Mouse (Mus musculus): ENCODE results near the gene Nol10.

The Nol10 gene

GRCm38 (mm10) chr12:17360650-17361049 lies 12.4 kb downstream of the Nol10 start:
- no peak for DNase-seq (ENCODE audit: extremely low read depth, low read depth, low spot score)

- DNase-seq (ENCODE audit: extremely low read depth, low read depth, low spot score): no peak
Observed at GRCm38 (mm10) chr12:17362316-17362715, 14.1 kb downstream of the Nol10 start.

GRCm38 (mm10) chr12:17366981-17367380 lies 18.7 kb downstream of the Nol10 start:
- no peak for DNase-seq (ENCODE audit: extremely low read depth, low read depth, low spot score)

GRCm38 (mm10) chr12:17369111-17369510 lies 20.9 kb downstream of the Nol10 start:
- no peak for DNase-seq (ENCODE audit: extremely low read depth, low read depth, low spot score)

DNA sequence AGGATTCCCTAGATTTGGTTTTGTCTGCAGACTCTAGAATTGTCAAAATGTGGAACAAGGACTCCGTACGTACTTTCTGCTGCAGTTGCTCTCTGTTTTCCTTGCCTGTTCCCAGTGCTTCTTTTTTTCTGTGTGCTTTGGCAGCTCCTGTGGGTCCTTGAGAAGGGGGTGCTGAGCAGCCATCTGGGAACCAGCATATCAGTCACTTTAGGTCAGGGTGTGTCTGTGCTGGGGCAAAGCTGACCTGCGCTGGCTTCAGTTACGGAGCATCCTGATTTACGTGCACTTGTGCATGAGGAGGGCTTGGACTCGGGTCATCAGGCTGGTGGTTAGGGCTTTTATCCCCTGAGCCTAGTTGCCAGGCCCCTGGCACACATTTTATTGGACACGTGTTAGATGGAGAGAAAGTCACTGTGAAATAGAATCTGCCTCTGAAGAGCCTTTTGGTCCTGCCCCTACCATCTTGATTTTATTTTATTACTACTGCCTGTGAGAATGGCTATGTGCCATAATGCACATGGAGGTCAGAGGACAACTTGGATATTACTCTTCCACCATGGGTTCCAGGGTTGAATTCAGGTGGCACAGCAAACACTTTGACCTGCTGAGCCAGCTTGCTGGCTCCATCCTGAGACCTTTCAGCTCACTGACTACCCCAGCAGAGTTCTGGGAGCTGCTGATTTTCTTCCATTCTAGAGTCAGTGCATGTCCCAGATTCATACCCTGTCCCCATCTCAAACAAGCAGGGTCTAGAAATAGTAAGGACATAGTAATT lies 21.5 kb downstream of the Nol10 start:
- DNase-seq (ENCODE audit: extremely low read depth, low read depth, low spot score): no peak

DNA sequence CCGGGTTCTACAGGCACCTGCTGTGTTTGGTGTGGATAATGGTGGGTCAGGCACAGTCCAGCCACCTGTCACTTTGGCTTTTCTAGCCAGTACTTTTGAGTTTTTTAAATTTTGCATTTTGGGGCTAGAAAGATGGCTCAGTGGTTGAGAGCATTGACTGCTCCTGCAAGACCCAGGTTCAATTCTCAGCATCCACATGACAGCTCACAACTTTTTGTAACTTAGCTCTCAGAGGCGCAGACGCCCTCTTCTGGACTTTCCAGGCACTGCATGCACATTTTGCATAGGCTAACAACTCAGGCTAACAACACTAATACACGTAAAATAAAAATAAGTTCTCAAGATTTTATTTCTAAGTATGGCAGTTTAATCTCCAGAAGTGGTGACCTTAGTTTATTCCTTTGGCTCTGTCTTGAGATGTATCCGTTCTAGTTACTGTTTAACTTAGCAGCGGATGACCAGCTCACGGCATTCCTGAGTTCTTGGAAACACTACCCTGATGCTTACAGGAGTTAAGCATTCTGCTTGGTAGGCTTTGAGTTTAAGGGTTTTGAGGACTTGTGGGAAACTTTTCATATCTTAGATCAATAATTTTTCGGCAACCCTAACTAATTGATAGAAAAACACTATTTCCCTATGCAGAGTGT lies 23.5 kb downstream of the Nol10 start:
- no peak for DNase-seq (ENCODE audit: extremely low read depth, low read depth, low spot score)

DNA sequence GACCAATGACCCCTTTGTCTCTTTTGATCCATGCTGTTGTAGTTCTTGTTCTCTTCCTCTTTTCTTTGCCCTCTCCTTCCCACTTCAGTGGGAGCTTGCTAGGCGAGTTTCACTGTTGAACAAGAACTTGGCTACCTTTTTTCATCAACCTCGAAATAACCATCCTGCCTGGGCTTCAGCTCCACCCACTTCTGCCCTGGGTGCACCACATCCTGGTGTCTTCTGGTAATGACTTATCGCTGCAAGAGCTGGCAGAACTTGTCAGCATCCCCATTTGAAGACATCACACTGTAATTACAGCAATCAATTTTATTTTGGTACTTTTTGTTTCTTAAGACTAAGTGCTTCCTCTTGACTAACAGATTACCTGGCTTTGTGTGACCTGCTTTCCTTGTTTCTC lies 24.4 kb downstream of the Nol10 start:
- no peak for DNase-seq (ENCODE audit: extremely low read depth, low read depth, low spot score)

GRCm38 (mm10) chr12:17373470-17373975 lies 25.3 kb downstream of the Nol10 start:
- DNase-seq (ENCODE audit: extremely low read depth, low read depth, low spot score): no peak

- no peak for DNase-seq (ENCODE audit: extremely low read depth, low read depth, low spot score)
Observed at GRCm38 (mm10) chr12:17375243-17375642, 27.0 kb downstream of the Nol10 start.

DNA sequence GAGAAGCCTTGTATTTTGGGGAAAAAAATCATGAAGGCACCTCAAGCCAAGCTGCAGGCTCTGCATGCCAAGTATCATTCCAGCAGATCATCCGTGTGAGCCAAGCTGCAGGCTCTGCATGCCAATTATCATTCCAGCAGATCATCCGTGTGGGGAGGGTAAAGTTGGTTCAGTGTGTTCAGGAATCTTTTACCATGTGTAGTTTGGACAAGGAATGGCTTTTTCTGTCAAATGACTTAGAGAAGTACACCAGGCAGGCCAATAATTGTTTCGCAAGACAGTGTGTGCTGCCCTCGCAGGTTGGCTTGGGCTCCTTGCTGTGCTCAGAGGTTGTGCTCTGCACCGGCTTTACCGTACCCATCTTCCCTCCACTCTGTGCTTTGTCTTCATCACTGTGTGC lies 28.3 kb downstream of the Nol10 start:
- peak; percentile 87 for DNase-seq (ENCODE audit: extremely low read depth, low read depth, low spot score)

DNA sequence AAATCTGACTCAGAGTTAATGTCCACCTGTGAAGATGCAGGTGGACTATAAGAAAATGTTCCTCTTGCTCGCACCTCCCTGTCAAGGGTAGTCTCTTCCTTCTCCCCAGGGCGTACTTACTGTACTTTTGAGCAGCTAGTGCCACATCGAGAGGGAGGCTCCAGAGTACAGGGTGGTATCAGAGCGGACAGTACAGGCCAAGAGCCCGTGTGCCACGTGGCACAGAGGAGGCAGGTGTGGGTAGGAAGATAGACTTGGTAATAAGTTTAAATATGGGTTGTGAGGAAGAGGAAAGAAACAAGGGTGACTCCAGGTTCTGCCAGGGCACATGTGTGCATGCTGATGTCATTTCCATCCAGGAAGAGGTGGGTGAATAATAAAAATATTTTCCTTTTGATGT lies 32.7 kb downstream of the Nol10 start:
- no peak for DNase-seq (ENCODE audit: extremely low read depth, low read depth, low spot score)

- DNase-seq (ENCODE audit: extremely low read depth, low read depth, low spot score): peak; percentile 83
Observed at GRCm38 (mm10) chr12:17382759-17383158, 34.5 kb downstream of the Nol10 start.

GRCm38 (mm10) chr12:17386896-17387295 lies 38.6 kb downstream of the Nol10 start:
- no peak for DNase-seq (ENCODE audit: extremely low read depth, low read depth, low spot score)

- DNase-seq (ENCODE audit: extremely low read depth, low read depth, low spot score): no peak
Observed at GRCm38 (mm10) chr12:17387332-17388135, 39.3 kb downstream of the Nol10 start.

GRCm38 (mm10) chr12:17388136-17388437 lies 39.8 kb downstream of the Nol10 start:
- DNase-seq (ENCODE audit: extremely low read depth, low read depth, low spot score): no peak

- no peak for DNase-seq (ENCODE audit: extremely low read depth, low read depth, low spot score)
Observed at GRCm38 (mm10) chr12:17390036-17390435, 41.8 kb downstream of the Nol10 start.

GRCm38 (mm10) chr12:17390510-17390909 lies 42.3 kb downstream of the Nol10 start:
- no peak for DNase-seq (ENCODE audit: extremely low read depth, low read depth, low spot score)

DNA sequence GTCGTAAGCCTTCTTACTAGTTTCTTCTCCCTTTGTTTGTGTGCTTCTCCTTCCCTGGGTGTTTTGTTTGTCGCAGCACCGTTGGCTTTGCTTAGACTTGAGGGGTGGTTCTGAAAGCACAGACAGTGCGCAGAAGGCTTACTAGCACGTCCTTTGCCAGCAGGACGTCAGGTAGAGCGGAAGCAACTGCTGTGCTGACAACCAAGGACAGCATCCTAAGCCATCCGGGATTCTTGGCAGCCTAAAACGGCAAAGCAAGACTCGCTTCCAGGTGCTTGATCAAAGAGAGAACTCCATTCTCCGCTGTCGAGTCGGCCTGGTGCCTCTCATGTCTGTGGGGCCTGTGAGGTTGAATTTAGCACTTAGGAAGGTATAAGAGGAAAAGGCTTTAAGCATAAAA lies 44.9 kb downstream of the Nol10 start:
- DNase-seq (ENCODE audit: extremely low read depth, low read depth, low spot score): no peak

DNA sequence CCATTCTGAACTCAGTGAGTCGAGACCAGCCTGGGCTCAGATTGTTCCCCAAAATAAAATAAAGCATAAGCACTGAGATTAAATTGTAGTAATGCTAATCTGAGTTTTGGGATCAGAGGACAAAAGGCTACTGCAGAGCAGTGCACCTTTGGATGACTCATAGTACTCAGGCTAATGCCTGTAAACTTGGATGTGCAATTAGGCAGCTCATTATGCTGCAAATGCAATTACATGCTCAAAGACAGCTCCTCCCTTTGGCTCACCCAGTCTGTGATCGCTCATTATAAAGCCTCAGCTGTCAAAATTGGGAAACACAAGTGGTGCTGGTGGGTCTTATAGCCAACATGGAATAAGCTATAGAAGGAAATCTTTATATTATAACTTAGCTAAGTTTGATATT lies 48.9 kb downstream of the Nol10 start:
- no peak for DNase-seq (ENCODE audit: extremely low read depth, low read depth, low spot score)

DNA sequence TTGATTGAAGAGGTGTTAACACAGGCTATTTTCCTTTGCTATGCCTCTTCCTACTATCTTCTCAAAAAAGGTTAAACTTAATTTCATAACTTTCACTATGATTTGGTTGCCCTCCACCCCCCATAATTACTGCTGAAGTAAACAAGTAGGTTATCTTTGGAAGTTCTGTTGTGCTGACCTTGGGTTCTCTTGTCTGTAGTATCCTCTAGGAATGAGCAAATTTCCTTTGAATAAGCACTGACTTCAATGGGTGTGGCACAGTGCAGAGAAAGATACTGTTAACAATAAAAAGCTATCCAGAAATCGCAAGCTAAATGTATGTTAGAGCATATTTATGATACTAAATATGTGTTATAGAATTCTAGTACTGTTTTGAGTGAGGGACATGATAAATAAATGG lies 53.2 kb downstream of the Nol10 start:
- no peak for DNase-seq (ENCODE audit: extremely low read depth, low read depth, low spot score)

DNA sequence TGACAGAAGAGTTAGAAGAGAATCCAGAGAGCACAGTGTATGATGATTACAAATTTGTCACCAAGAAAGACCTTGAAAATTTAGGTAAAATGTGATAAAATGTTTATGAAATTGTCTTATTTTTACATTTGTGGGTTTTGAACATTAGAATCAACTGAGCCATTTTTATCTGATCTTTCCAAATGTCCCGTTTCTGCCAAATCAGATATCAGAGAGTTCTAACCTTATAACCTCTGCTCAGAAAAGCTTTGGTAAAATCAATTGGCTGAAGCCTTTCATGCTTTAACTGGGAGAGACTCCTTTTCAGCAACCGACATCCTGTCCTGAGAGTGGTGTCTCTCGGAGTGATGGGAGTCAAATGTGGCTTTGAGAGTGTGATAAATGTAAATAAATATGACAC lies 53.9 kb downstream of the Nol10 start:
- DNase-seq (ENCODE audit: extremely low read depth, low read depth, low spot score): no peak

- DNase-seq (ENCODE audit: extremely low read depth, low read depth, low spot score): no peak
Observed at GRCm38 (mm10) chr12:17403998-17404397, 55.7 kb downstream of the Nol10 start.
